Mouse (Mus musculus): Measurements from ENCODE around the gene Lrrc10.

Gene Lrrc10

GRCm38 (mm10) chr10:117049253-117049652 is 4.1 kb downstream of the Lrrc10 start:
- no peak for DNase-seq

GRCm38 (mm10) chr10:117049961-117050597 is 4.9 kb downstream of the Lrrc10 start:
- DNase-seq, result no peak

GRCm38 (mm10) chr10:117055668-117056067 is 10.5 kb downstream of the Lrrc10 start:
- DNase-seq, result no peak

- no peak for DNase-seq
Observed at GRCm38 (mm10) chr10:117062894-117063253, 17.7 kb downstream of the Lrrc10 start.

GRCm38 (mm10) chr10:117063254-117064021 is 18.3 kb downstream of the Lrrc10 start, which contains the start of gene Cct2:
Gene Cct2 (minus strand): TSS chr10:117063814.
- peak; percentile 92 for DNase-seq

- peak in 1 of 2 experiments; percentile 12 for DNase-seq
Observed at GRCm38 (mm10) chr10:117064076-117064475, 18.9 kb downstream of the Lrrc10 start.

- DNase-seq, result no peak
Observed at GRCm38 (mm10) chr10:117069109-117069508, 24.0 kb downstream of the Lrrc10 start.

- no peak for DNase-seq
Observed at GRCm38 (mm10) chr10:117072191-117072888, 27.2 kb downstream of the Lrrc10 start.

GRCm38 (mm10) chr10:117073176-117073575 is 28.0 kb downstream of the Lrrc10 start:
- no peak for DNase-seq

- DNase-seq, result no peak
Observed at GRCm38 (mm10) chr10:117078284-117078683, 33.1 kb downstream of the Lrrc10 start.

- no peak for DNase-seq
Observed at GRCm38 (mm10) chr10:117081326-117081725, 36.2 kb downstream of the Lrrc10 start.

GRCm38 (mm10) chr10:117081914-117082359 is 36.8 kb downstream of the Lrrc10 start:
- DNase-seq, result no peak

GRCm38 (mm10) chr10:117089628-117090027 is 44.5 kb downstream of the Lrrc10 start:
- no peak for DNase-seq

GRCm38 (mm10) chr10:117094504-117095329 is 49.6 kb downstream of the Lrrc10 start:
- DNase-seq, result peak; percentile 24

GRCm38 (mm10) chr10:117096096-117096495 is 51.0 kb downstream of the Lrrc10 start:
- no peak for DNase-seq

Data from cerebellum, adult 18-20 months (tissue).